Mouse (Mus musculus) CH12.LX (cell line): ENCODE data around the gene Macrod1. TPM values are rescaled to one million over a fixed set of nuclear protein-coding genes. Genes with fewer than 3 reads are reported as not detected.

Experiments used
- DNase-seq: peaks from one replicate; pipeline ENCODE4 v3.0.0-alpha.2; 2013; ENCODE audit errors: extremely low read depth
- H3K27ac ChIP-seq: 2 replicates; pipeline ENCODE4 v1.5.1; 2012; ENCODE audit warnings: low read depth, mild to moderate bottlenecking, control low read depth, moderate library complexity; ENCODE audit not compliant: insufficient read depth
- H3K27me3 ChIP-seq: replicated peaks from 2 replicates; pipeline ENCODE3; 2012; ENCODE audit warnings: inconsistent platforms
- H3K36me3 ChIP-seq, 2 experiments: replicated peaks in 1 of 2; 2 replicates each; pipeline versions ENCODE3 to v1.6.1; 2012; ENCODE audit warnings: inconsistent platforms in 1 of 2, low read length in 1 of 2, mild to moderate bottlenecking in 1 of 2, mixed read lengths in 1 of 2, moderate library complexity in 1 of 2; ENCODE audit not compliant: control insufficient read depth in 1 of 2, insufficient read depth in 1 of 2
- H3K4me1 ChIP-seq, 2 experiments: 2 replicates each; pipeline ENCODE4 v1.6.1; 2012; ENCODE audit warnings: inconsistent platforms in 1 of 2, moderate library complexity in 1 of 2; ENCODE audit not compliant: insufficient read depth in 2 of 2, control insufficient read depth in 1 of 2
- H3K4me2 ChIP-seq: 2 replicates; pipeline ENCODE4 v1.6.1; 2012; ENCODE audit warnings: low read depth, mild to moderate bottlenecking, control low read depth; ENCODE audit not compliant: poor library complexity, insufficient read depth, severe bottlenecking
- H3K4me3 ChIP-seq, 3 experiments: fragments of 150-350 bp in 1 of 3; sonication (generic) in 1 of 3; replicated peaks in 1 of 3; 2 replicates each; pipeline versions ENCODE3 to v1.5.1; 2011 to 2012; ENCODE audit warnings: low read depth in 2 of 3, low read length in 2 of 3, mild to moderate bottlenecking in 2 of 3, moderate library complexity in 2 of 3, control low read depth in 1 of 3, improper control_type of control experiment in 1 of 3, inconsistent platforms in 1 of 3, mixed read lengths in 1 of 3; ENCODE audit not compliant: poor library complexity in 1 of 3
- H3K79me2 ChIP-seq: replicated peaks from 2 replicates; pipeline ENCODE4 v1.6.1; 2012; ENCODE audit warnings: mild to moderate bottlenecking, moderate library complexity; ENCODE audit not compliant: control insufficient read depth, poor library complexity, insufficient read depth, severe bottlenecking; ENCODE audit errors: extremely low read depth
- H3K9ac ChIP-seq: 2 replicates; pipeline ENCODE4 v1.6.1; 2012; ENCODE audit warnings: low read depth, mild to moderate bottlenecking, control low read depth, moderate library complexity; ENCODE audit not compliant: insufficient read depth
- H3K9me3 ChIP-seq: replicated peaks from 2 replicates; pipeline ENCODE3; 2012; ENCODE audit warnings: low read length, inconsistent platforms, mixed read lengths
- ELF1 ChIP-seq: IDR thresholded peaks from 2 replicates; pipeline ENCODE4 v1.6.1; 2014; ENCODE audit warnings: low read depth, mild to moderate bottlenecking, inconsistent platforms, low read length, improper control_type of control experiment
- GABPA ChIP-seq: IDR thresholded peaks from 2 replicates; pipeline ENCODE4 v1.6.1; 2012; ENCODE audit warnings: low read depth, low read length, improper control_type of control experiment, inconsistent platforms; ENCODE audit not compliant: insufficient replicate concordance
- HCFC1 ChIP-seq: IDR thresholded peaks from 2 replicates; pipeline ENCODE4 v1.6.1; 2012; ENCODE audit warnings: low read depth, mild to moderate bottlenecking, inconsistent platforms, low read length, improper control_type of control experiment
- IRF4 ChIP-seq: IDR thresholded peaks from 2 replicates; pipeline ENCODE4 v1.6.1; 2014; ENCODE audit warnings: low read depth, mild to moderate bottlenecking, inconsistent platforms, low read length, improper control_type of control experiment
- JUN ChIP-seq: IDR thresholded peaks from 2 replicates; pipeline ENCODE4 v1.6.1; 2011; ENCODE audit warnings: low read depth, mild to moderate bottlenecking, low read length, improper control_type of control experiment, moderate library complexity; ENCODE audit not compliant: insufficient read depth
- MAFK ChIP-seq: IDR thresholded peaks from 2 replicates; pipeline ENCODE4 v1.6.1; 2011; ENCODE audit warnings: low read length, improper control_type of control experiment; ENCODE audit not compliant: insufficient replicate concordance
- MAX ChIP-seq: IDR thresholded peaks from 2 replicates; pipeline ENCODE4 v1.6.1; 2011; ENCODE audit warnings: low read length, improper control_type of control experiment
- MAZ ChIP-seq: IDR thresholded peaks from 2 replicates; pipeline ENCODE4 v1.6.1; 2012; ENCODE audit warnings: low read depth, mild to moderate bottlenecking, inconsistent platforms, low read length, improper control_type of control experiment, moderate library complexity
- MXI1 ChIP-seq: IDR thresholded peaks from 2 replicates; pipeline ENCODE4 v1.6.1; 2011; ENCODE audit warnings: mild to moderate bottlenecking, low read depth, low read length, improper control_type of control experiment
- NRF1 ChIP-seq: IDR thresholded peaks from 2 replicates; pipeline ENCODE4 v1.6.1; 2014; ENCODE audit warnings: low read depth, mild to moderate bottlenecking, inconsistent platforms, low read length, improper control_type of control experiment, moderate library complexity
- RAD21 ChIP-seq: IDR thresholded peaks from 2 replicates; pipeline ENCODE4 v1.6.1; 2011; ENCODE audit warnings: low read depth, mild to moderate bottlenecking, low read length, improper control_type of control experiment, moderate library complexity
- SIN3A ChIP-seq: IDR thresholded peaks from 2 replicates; pipeline ENCODE4 v1.6.1; 2012; ENCODE audit warnings: low read length, improper control_type of control experiment, inconsistent platforms
- TBP ChIP-seq: conservative IDR thresholded peaks from 2 replicates; pipeline ENCODE4 v1.6.1; 2011; ENCODE audit warnings: low read depth, low read length, improper control_type of control experiment
- TCF12 ChIP-seq: IDR thresholded peaks from 2 replicates; pipeline ENCODE4 v1.6.1; 2014; ENCODE audit warnings: low read depth, mild to moderate bottlenecking, inconsistent platforms, low read length, improper control_type of control experiment
- UBTF ChIP-seq: IDR thresholded peaks from 2 replicates; pipeline ENCODE4 v1.6.1; 2012; ENCODE audit warnings: low read depth, mild to moderate bottlenecking, inconsistent platforms, low read length, improper control_type of control experiment, moderate library complexity
- ZC3H11A ChIP-seq: IDR thresholded peaks from 2 replicates; pipeline ENCODE4 v1.6.1; 2012; ENCODE audit warnings: low read depth, mild to moderate bottlenecking, inconsistent platforms, low read length, improper control_type of control experiment
- dilution Hi-C: fragments of 300-500 bp; cut with MboI; formaldehyde crosslinking; loops from 2 replicates; pipeline ENCODE4 v1.14.3; 2020; ENCODE audit warnings: low sequenced_read_pairs; ENCODE audit not compliant: extremely low pct_unique_long_range_greater_than_20kb, extremely low pct_ligation_motif_present
- in situ Hi-C: fragments of 300-500 bp; cut with MboI; formaldehyde crosslinking; loops from 3 replicates; pipeline ENCODE4 v1.14.3; 2019; ENCODE audit warnings: low sequenced_read_pairs, low pct_ligation_motif_present, low pct_unique_long_range_greater_than_20kb, mixed read lengths
- polyA plus RNA-seq: library from polyadenylated mRNA; unstranded; fragments of >175 nt; gene quantifications from 2 replicates; pipeline ENCODE4 v1.2.1, GENCODE M21; 2012; ENCODE audit warnings: low read depth; ENCODE audit not compliant: insufficient read length
- total RNA-seq, 2 experiments: library from RNA; depleted of rRNA; stranded (reverse); fragments of 300-350 nt in 1 of 2; fragments of >200 nt in 1 of 2; gene quantifications; 2 replicates each; pipeline ENCODE4 v1.2.3; 2012 to 2014

Macrod1 gene
- total and polyA plus RNA-seq, 3 experiments = 1.0 TPM; not detected in 2

- Histone ChIP-seq H3K9ac (no peak overlapping the region), H3K36me3 (no peaks in the 10 kb centered on the region), H3K4me3 (no peak overlapping the region), H3K27me3 (peaks cover 92% of the 10 kb centered on the region), H3K4me2 (no peak overlapping the region), H3K79me2 (no peaks in the 10 kb centered on the region), H3K4me1 (peaks cover 0 to 9% of the 10 kb centered on the region in 2 experiments; a peak in 2 of 4 replicates), H3K9me3 (no peaks in the 10 kb centered on the region), H3K27ac (no peak overlapping the region)
- dilution Hi-C loops (no loop called here), in situ Hi-C loops (no loop called here)
- TF ChIP-seq ELF1 = no peak
- no peak for TF ChIP-seq MXI1
- TF ChIP-seq SIN3A = no peak
- TF ChIP-seq RAD21 = no peak
- no peak for TF ChIP-seq NRF1
- no peak for TF ChIP-seq ZC3H11A
- no peak for TF ChIP-seq GABPA
- no peak for TF ChIP-seq MAZ
- no peak for TF ChIP-seq MAX
- TF ChIP-seq TBP = no peak
- no peak for TF ChIP-seq JUN
- no peak for TF ChIP-seq MAFK
- no peak for TF ChIP-seq IRF4
- DNase-seq = no peak
These were observed 36.1 kb downstream of the Macrod1 start for GRCm38 (mm10) chr19:7092756-7093155.

DNA sequence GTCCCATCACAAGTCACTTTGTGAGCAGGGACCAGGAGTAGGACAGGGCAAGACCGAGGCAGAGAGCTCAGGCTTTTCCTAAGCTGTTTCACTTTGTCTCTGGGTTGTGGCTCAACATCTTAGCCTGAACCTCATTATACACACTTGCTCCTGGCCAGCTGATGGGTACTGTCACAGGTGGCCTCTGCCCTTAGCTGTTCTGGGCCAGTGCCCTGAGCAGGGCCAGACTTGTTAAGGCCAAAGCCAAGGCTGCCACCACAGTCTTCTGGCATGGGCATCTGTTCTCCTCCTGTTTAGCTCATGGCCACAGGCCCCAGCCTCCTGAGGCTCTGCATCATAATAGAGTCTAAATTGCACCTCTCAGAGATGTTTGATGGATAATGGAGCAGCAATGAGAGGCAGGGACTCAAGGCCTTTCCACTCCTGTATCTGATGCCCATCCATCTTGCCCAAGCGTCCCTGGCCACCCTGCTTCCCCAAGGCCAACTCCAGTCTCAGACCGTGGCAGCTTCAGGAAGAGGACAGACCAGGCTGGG lies 43.1 kb downstream of the Macrod1 start:
- H3K4me3 ChIP-seq = no peak overlapping the region
- no peak overlapping the region for H3K9ac ChIP-seq
- H3K9me3 ChIP-seq = no peaks in the 10 kb centered on the region
- no peaks in the 10 kb centered on the region for H3K36me3 ChIP-seq
- TF ChIP-seq UBTF (no peak), HCFC1 (no peak), TCF12 (no peak), GABPA (no peak)
- no peaks in the 10 kb centered on the region for H3K4me1 ChIP-seq
- H3K27ac ChIP-seq = no peak overlapping the region
- in situ Hi-C loops (no loop called here), dilution Hi-C loops (no loop called here)
- no peak for DNase-seq
- no peaks in the 10 kb centered on the region for H3K79me2 ChIP-seq
- no peak overlapping the region for H3K4me2 ChIP-seq
- peaks cover 93% of the 10 kb centered on the region for H3K27me3 ChIP-seq
